Mouse (Mus musculus) left cerebral cortex, adult 18-20 months (tissue): ENCODE measurements around the gene Dusp5. TPM values are rescaled to one million over a fixed set of nuclear protein-coding genes. Genes with fewer than 3 reads are reported as not detected.

Experiments used
- DNase-seq, 2 experiments: peaks; one replicate each; pipeline ENCODE4 v3.0.0; 2021 to 2022; ENCODE audit warnings: low spot score in 2 of 2, mixed read lengths in 1 of 2
- total RNA-seq, 2 experiments: library from RNA; stranded (reverse); gene quantifications; 2 replicates each; pipeline ENCODE4 v1.2.3; 2021

Gene Dusp5
- total RNA-seq, 2 experiments from 2014 or later, result 20.1 to 22.5 TPM

DNA sequence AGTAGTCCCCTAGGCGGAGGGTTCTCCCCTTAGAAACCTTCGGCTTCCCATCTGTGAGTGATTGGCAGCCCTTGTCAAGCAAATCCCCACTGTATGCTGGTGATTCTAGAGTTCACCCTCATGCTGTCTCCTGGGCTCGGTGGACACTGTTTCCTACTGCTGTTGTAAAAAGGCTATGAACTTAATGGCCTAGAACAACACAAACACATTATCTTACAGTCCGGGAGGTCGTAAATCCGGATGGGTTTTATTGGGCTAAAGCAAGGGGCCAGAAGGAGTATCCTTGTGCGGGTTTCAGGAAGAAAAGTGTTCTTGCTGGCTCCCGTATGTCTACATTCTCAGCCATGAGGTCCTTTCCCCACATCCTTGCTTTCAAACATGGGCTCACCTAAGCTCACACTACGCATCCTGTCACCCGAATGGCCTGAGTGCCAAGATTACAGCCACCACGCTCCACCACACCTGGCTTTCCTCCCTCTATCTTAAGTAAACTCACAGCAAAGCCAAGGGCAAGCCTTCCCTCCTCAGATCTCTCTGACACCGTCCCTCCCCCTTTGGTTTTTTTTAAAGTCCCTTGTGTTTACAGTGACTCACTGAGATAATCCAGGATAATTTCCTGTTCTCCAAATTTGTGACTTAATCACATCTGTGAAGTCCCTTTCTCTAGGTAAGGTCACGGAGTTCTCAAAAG is 17.5 kb upstream of the Dusp5 start:
- no peak for DNase-seq

DNA sequence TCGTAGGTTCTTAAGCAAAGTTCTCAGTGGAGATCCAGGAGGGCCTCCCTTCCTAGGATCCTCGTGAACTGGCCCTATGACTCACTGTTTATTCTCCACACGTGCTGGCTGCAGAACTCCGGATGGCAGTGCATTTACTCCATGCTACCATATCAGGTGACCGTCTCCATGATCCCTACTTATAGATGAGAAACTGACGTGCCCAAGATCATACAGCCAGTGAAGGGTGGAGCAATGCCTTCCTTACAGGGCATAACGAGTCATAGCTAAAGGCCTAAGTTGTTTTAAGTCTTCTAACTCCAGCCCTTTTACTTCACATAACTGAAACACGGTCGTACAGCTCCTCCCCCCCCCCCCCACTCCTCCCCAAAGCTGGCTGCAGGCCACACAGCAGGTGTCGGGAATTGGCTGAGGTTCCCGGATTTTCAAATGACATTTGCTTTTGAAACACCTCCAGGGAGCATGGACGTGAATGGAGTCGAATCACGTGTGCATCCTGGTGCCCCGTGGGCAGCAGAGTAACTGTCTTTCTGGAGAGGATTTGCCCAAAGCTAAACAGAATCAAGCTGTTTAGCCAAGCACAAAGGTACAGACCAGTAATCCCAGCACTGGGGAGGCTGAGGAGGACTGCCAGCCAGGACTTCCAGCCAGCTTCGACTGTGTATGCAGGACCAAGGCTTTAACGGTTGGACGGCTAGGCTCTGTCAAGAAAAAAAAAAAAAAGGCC is 11.4 kb upstream of the Dusp5 start:
- no peak for DNase-seq

DNA sequence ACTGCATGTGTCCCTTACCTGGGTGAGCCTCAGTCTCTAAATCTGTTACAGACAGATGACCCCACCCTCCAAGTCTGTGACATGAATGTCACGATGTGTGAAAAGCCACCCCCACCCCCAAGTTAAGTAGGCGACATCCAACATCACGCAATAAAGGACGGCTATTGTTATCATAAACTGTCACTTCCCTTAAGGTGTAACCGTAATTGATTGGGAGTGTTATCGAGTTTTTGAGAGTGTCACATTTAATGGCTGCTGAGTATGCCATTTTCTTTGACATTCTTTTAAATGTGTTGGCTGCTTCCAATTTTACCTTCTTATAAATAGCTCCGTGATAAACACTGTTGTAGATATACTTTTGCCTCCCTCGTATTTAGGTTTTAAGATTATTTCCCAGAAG is 9.4 kb upstream of the Dusp5 start:
- no peak for DNase-seq

DNA sequence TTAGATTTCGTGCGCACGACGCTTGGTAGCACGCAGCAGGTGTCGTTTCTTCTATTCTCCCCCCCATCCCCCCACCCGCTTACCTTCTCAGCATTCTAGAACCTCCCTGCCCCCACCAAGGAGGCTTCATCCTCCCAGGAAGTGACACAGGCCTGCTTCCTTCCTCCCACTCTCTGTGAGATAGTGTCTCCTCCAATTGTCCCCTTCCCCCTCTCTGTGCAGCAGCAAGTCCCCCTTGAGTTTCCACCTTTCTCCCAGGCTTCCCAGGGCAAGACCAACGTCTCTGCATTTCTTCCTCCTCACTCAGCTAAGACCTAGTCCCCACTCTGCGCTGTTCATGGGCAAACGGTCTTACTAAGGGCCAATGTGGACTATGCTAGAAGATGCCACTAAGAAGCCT is 8.9 kb upstream of the Dusp5 start:
- no peak for DNase-seq

DNA sequence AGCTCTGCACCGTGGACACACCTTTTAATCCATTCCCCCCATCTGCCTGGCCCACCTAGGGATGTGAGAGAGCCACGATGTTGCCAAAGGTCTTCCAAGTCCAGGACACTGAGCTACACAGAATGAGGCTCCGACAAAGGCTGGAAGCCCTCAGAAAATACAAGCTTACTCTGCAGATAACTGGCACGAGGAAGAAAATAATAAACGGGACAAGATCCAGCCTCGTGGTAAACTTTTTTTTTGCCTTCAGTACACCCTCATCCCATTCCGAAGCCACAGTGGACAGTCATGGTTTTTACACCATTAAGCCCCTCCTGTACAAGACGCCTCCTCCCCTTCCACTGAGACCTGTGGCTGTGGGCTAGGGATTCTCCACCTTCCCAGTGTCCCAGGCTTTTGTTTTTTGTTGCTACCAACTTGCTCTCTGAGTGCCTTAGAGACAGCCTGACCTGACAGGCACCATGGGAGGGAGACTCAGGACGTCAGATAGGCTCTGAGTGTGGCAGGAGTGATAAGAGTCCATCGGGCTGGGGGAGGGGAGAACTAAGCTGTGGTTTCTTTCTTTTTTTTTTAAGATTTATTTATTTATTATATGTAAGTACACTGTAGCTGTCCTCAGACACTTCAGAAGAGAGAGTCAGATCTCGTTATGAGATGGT is 7.6 kb upstream of the Dusp5 start:
- DNase-seq, result no peak

DNA sequence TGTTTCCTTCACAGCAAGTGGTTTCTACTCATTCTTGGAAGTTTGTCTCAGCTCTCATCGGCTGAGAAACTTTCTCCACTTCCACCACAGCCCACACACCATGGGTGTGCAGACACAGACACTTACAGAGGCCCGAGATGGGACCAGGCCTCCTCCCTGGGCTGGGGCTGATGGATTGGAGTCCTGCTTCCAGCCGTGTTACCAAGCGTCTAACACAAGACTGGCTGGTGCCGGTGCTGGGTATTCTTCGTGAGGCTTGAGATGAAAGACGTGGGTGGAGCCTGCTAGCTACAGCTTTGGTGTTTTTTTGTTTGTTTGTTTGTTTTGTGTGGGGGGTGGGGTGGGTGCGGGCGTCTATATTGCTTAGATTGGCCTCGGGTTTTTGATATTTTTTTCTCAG is 1.4 kb upstream of the Dusp5 start:
- DNase-seq, result no peak

DNA sequence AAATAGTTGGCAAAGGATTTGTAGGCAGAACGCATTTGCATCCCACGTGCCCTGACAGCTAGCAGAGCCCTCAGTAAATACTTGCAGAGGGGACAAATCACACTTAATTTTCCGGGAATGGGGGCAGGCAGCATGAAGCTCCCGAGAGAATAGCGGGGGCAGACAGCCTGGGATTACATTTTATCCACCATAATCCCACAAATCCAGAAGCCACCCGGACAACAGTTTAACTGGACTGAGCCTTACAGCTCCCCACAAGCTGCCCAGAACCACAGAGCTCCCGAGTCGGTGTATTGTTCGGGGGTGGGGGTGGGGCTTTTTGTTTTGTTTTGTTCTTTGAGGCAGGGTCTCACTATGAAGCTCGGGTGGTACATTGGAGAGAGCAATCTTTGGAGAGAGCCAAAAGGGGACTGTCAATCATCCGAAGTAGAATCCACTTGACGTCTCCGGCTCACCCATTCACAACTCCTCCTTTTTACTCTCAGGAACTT is 733 bp upstream of the Dusp5 start:
- DNase-seq, result no peak

DNA sequence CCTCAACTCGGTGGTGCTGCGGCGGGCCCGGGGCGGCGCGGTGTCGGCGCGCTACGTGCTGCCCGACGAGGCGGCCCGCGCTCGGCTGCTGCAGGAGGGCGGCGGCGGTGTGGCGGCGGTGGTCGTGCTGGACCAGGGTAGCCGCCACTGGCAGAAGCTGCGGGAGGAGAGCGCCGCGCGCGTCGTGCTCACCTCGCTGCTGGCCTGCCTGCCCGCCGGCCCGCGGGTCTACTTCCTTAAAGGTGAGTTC is 471 bp downstream of the Dusp5 start:
- no peak for DNase-seq

DNA sequence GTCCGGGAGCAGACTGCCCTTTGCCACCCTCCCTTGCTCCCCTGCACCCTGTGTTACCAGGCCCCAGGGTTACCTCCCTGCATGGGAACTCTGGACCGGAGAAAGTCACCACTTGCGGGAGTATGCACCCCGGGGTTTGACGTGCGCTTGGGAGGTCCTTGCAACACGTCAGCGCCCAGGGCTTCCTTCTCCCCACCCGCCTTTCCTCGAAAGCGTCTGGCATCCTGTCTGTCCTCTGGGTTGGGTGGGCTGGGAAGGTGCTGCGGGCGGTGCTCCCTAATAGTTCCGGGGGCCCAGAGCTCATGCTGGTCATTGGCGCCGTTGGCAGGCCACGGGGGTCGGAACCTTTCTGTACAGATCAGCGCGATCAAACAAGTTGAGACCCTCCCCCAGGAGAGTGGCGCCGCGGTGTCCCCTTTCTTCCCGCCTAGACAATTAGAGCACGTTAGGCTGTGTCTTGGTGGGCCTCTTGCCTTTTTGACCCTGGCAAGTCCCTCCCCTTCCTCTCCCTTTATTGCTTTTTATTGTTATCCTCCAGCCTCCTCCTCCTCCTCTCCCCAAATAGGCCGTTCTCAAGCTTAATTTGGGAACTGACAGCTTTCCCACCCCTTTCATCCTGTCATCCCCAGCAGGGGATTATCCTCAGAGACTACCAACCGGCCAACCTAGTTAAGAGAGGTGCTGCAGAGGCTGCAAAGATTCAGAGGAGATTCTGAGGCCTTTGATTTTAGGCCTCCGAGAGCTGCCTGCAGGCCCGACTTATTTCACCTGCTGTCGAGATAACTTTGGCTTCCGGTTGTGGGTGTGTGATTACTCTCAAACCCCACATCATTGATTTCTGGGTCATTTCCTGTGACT is 1.0 kb downstream of the Dusp5 start:
- peak in 1 of 2 experiments; percentile 30 for DNase-seq

DNA sequence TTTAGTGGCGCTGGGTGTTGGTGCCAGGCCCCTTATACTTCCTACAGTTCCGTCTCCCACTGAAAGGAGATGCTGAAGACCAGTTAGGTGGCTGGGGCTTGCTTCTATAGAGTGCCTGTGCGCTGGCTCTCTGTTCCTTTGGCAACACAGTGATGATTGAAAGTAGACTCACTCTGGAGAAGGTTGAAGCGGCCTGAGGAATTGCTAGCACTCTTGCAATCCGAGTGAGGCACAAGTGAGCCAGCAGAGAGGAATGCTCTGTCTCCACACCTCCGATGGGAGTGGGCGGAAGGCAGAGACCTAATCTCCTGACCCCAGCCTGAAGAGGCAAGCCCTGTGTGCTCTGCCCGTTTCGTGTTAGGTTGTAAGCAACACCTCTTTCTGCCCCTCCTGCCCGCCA is 2.5 kb downstream of the Dusp5 start:
- no peak for DNase-seq

DNA sequence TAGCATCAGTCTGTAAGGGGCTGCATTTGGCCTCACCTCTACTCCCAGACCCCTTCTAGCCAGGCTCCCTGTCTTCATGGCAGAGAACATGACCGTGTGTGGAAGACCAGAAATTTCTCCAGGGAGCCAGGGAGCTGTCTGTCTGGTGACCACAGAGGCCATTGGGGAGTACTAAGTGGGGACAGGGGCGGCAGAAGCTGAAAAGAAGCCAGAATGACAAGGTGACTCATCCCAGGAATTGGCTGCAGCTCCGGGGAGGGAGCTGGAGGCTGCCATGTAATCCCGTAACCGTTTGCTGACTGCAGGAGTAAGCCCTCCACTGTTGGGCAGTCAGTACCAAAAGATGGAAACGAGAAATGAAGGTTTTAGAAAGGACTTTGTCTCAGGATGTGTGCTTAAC is 3.1 kb downstream of the Dusp5 start:
- peak in 1 of 2 experiments; percentile 37 for DNase-seq

DNA sequence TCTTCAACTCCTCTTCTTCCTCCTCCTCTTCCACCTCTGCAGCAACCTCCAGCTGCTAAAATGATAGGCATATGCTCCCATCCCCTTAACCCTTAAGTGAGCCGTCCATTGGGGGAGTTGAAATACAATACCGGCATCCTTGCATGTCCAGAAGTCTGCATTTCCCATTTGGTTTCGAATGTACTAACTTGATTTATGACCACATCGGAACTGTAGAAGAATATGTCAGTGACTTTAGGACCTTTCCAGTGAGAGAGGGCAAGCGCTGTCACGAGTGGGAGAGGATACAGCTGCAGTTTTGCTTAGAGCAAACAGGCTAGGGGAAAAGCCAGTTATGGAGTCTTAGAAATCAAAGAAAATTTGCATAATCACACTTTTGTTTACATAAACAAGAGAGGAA is 3.8 kb downstream of the Dusp5 start:
- no peak for DNase-seq

DNA sequence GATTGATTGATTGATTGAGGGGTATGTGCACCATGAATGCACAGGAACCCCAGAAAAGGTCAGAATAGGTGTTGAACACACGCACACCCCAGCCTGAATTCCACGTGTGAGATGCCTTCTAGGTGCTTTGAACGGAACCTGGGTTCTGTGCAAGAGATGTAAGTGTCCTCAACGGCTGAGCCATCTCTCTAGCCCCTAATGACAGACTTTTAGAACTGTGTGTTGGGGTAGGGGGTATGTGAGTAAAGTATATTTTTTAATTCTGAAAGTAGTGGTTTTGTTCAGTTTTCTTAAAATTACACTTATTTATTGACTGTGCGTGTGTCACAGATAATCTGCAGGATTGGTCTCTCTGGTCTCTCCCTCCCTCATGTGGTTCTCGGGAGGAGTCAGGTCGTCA is 4.3 kb downstream of the Dusp5 start:
- DNase-seq, result no peak

DNA sequence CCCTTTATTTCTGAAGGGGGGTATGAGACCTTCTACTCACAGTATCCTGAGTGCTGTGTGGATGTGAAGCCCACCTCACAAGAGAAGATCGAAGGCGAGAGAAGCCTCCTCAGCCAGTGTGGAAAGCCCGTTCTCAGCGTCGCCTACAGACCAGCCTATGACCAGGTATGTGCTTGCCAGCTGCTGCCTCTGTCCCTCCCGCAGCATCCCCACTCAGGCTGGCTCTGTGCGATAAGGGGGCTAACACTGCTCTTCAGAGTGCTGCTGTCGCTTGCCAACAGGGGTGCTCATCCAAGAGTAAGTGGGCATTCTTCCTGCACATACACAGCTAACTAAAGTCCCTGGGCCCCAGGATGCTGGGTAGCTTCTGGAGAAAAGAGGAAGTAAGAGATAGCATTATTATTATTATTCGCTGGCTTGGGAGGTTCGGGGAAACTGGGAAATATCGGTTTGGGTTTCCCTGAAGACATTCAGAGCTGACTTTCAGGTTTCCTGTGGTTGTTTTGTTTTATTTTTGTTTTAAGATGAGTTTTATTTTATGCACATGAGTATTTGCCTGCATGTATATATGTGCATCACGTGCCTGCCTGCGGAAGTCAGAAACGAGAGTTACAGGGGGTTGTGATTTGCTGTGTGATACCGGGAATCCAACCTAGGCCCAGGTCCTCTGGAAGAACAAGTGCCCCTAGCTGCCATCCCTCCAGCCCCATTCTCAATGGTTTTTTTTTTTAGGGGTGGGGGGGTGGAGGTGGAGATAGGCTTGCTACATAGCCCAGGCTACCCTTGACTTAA is 5.1 kb downstream of the Dusp5 start:
- DNase-seq, result no peak

DNA sequence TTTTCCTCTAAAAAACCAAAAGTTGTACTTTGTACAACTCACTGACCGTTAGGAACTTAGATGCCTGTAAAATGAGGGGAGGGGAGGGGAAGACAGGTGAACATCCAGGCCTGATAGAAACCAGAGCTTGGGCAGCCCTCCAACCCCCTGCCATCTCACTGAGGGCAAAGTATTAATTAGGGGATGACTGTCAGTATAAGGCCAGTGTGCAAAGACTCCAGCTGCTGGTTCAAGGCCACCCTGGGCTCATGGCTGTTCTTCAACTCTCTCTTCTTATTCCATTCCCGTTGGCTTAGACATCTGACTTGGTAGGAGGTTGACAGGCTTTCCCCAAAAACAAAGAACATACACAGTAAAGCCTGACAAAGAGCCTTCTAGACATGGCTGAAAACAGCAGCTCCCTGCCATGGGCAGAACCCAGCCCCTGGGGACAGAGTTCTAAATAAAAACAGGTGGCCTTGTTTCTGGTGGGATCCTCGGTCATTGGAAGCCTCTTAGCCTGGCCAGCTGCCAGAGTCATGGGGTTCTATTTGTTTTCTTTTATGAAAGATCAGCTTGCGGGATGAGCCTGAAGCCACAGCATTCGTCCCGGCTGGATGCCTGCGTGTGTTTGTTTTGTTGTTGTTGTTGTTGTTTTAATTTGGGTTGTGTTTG is 6.0 kb downstream of the Dusp5 start:
- DNase-seq, result no peak

DNA sequence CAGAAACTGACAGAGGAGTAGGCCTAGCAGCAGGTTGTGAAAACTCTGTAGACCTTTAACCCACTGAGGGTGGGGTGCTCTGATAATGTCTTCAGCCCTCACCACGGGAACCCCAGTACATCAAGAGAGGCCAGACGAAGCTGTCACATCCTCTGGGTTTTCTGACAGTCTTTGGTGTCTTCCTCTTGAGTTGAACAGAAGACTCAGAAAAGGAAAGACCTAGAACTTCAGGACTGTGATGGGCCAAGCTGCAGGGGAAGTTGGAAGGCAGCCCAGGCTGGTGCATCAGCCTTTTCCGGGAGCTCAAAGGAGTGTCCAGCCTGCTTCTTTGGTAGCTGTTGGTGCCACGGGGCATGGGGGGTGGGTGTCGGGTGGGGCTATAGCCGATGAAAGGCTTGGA is 6.5 kb downstream of the Dusp5 start:
- no peak for DNase-seq

DNA sequence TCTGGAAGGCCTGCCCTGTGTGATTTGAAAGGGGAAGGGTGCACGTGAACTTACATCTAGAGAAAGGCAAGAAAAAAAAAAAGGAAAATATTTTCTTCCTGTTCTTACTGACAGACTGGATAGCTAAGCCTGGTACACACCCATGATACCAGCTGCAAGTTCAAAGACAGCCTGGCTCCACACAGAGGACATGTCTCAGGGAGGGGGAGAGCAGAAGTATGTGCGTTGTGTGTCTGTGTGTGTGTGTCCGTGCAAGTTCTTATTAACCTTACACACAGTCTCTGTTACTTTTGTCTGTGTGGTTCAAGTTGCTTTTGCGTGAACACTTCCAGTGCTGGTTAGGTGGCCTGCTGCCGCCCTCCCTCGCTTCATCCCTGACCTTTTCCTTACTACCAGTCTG is 7.3 kb downstream of the Dusp5 start:
- DNase-seq, result no peak

DNA sequence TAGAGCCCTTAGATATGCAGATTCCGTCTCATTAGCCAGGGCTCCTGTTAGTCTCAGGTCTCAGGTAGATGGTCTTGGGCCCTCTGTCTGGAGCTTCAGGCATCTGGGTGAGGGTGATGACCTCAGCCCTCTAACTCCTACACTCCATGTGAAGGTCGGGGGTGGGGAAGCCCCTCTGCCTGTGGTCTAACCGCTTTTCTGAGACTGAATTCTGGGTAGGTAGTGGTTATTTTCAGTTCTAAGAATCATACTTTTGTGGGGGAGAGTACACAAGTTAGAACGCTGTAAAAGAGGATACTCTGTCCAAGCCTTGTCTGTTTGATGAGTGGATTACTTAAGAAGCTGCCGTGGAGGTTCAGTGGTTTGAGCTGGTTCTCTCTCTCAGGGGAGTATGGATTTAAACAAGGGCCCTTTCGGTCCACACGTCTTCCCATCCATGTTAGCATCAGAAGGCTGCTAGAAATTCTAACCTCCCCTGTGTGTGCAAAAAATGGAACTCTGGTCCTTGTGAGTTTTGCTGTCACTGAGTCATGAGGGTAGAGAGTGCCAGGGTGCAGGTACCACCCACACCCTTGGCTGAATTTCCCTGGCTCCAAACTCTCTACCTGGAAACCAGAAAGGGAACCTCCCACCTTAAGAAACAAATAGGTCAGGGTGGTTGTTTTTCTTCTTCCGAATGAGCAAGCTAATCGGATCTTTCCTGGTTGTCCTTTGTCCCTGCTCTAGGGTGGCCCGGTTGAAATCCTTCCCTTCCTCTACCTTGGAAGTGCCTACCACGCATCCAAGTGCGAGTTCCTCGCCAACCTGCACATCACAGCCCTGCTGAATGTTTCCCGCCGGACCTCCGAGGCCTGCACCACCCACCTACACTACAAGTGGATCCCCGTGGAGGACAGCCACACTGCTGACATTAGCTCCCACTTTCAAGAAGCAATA is 8.1 kb downstream of the Dusp5 start:
- DNase-seq, result peak in 1 of 2 experiments; percentile 26

DNA sequence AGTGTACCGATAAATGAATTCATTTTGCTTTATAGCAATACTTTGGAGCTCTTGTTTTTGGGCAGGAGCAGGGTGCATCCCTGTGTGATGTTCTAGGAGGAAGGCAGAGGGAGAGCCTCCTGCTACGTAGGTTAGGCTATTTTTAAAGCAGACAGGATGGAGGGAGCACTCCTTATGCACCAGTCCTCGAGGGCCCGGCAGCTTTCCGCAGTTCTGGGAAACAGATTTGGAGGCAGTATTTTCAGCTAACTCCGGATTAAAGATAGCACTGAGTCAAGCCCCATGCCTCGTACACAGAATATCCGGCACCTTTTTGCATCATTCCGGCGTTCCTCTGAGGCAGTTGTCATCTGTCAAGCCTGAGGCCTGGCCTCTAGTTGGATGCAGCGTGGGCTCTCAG is 9.1 kb downstream of the Dusp5 start:
- DNase-seq, result peak; percentile 47 to 55
